Mouse (Mus musculus) telencephalon, adult 2 months (tissue): ENCODE data around the gene Tlk2.

Experiments
- DNase-seq: peaks from one replicate; pipeline ENCODE4 v3.0.0-alpha.2; 2011; ENCODE audit warnings: low read depth, low spot score

Gene Tlk2

GRCm38 (mm10) chr11:105261116-105261515 is 82.5 kb downstream of the Tlk2 start:
- DNase-seq = no peak

- DNase-seq = no peak
These were observed 83.2 kb downstream of the Tlk2 start for GRCm38 (mm10) chr11:105261601-105262351.

- DNase-seq = no peak
These were observed 85.9 kb downstream of the Tlk2 start for GRCm38 (mm10) chr11:105264506-105264905.

GRCm38 (mm10) chr11:105264988-105265387 is 86.4 kb downstream of the Tlk2 start:
- DNase-seq = no peak

GRCm38 (mm10) chr11:105270155-105270554 is 91.5 kb downstream of the Tlk2 start:
- peak; percentile 35 for DNase-seq

DNA sequence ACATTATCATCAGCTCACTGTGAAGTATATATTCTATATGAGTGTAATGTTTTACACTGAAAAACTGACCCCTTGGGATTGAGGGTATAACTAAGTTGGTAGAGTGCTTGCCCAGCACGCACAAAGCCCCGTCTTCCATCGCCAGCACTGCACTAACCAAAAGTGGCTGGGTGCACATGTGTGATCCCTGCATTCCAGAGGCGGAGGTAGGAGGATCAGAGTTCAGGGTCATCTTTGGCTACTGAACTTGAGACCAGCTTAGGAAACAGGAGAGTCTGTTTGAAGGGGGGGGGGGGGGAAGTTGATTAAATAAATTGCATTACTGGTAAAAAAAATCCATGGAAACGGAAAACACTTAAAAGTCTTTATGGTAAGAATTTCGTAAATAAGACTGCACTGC is 101.8 kb downstream of the Tlk2 start:
- no peak for DNase-seq

DNA sequence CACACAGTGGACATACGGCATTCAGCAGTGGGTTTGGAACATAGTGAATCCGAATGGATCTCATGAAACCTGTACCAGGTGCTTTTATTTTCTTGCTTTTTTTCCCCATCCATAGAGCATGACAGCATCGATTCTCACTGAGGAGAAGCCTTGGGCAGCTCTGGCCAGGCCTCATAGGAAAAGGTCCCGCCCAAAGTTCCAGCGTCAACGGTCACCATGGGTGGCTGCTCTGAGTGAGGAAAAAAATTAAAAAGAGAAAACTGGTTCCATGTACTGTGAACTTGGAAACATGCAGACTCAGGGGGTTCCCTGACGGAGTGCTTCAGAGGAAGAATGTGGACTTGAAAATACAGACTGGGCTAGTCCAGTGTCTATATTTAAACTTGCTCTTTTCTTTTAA is 102.7 kb downstream of the Tlk2 start:
- DNase-seq = no peak

DNA sequence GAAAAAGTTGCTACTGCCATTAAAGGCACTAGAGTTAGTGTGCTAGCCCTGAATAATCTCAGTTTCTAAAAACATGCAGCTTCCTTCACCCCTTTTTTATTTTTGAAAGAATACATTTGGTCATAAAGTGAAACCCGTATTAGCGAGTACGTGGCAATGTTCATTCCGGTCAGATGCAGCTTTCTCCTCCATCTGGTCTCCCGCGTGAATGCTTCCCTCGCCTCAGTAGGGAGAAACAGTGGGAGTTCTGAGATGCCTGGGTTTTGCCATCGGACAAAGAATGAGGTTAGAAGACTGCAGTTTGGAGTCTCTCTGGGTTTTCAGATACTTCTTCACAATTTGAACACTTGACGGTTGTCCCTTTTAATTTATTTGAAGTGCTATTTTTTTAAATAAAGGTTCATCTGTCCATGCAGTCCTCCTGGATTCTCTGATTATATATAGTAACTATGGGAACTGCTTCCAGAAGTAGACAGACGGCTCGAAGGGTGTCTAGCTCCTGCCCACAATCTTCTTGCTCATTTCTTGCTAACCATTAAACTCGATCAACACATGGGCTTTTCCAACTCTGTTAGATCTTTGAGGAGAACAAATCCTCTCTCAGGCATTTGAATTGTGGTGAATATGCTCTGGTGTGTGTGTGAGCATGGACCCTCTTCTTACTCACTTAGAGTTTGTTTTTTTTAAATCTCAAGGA is 103.3 kb downstream of the Tlk2 start:
- DNase-seq = peak; percentile 29

DNA sequence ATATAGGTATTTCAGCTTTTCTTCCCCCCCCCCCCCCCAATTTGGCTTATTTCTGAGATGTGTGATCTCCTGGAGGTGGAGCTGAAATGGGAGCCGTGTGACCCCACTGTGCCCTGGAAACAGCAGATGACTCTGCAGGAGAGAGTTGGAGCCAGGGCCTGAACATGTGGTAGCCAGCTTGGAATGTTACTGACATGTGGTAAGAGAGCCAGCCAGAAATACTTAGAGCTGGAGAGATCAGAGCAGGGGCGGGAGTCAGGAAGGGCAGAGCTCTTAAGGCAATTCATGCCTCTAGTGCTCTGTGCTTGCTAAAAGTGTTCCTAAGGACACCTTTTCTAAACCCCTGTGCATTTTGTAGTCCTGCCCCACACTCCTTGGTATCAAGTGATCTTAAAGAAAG is 103.9 kb downstream of the Tlk2 start:
- DNase-seq = no peak

DNA sequence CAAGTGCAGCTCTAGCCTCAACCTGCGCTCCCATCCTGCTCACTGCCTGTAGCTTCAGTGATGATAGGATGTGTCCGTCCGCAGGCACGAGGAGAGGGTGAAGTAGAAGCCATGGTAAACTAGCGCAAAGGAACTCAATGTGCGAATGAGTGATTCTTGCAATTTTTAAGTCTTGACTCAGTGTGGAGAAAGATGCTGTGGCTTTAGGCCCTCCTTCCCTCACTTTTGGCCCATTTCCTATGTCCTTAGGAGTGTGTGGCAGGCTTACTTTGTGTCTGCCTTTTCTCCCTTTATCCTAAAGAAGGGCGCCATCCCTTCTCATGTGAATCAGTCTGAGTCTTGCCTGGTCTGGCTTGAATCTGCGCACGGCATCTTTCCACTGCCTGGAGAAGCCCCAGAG is 104.4 kb downstream of the Tlk2 start:
- no peak for DNase-seq

DNA sequence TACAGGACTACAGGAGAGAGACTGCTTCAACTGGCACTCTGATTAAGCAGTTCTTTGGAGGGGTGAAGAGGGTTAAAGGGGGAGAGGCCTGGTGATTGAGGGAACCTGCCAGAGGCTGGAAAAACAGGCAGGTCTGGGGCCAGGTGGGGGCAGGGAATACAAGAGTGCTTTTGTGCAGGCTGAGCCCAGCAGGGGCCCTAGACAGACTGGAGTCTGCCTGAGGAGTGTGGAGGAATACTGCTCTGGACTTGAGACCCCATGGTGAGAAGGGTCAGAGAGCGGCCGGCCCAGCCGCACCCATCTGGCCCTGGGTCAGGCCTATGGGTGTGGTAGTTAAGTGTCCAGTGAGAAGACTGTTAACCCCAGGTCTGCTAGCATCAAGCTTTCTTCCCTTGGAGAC is 107.1 kb downstream of the Tlk2 start:
- no peak for DNase-seq

DNA sequence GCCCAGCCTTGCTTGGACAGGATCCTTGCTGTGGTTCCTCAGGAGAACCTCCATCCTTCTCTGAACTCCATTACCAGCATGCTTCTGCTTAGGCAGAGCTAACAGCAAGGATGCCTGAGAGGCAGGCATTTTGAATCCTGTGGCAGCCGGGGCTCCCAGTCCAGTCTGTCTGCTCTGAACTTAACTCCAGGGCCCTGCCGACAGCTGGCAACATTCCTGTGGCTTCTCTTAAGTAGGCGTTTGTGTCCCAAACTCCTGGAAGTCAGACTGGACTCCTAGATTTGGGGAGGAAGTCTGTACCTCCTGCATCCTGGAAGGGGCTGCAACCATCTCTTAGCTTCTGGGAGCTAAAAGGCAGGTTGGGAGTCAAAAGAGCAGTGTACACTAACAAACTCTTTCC is 110.8 kb downstream of the Tlk2 start:
- DNase-seq = no peak

DNA sequence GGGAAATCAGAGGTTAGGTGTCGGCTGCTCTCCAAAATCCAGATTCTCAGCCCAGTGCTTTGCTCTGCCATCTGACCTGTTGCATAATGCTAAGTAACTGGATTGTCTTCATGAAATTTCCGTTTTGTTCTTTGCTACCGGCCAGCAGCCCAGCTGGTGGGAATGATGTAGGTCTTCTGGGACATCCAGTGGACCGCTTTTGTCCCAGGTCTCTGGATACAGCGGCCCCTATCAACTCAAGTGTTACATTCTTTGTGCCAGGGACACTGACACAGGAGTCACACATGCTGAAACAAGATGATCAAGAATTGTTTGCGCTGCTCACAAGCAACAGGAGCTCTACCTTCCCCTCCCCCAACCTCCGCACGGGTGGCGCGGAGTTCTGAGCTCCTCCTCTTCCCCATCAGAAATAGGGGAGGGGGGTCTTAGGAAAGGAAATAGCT is 113.1 kb downstream of the Tlk2 start:
- DNase-seq = no peak

DNA sequence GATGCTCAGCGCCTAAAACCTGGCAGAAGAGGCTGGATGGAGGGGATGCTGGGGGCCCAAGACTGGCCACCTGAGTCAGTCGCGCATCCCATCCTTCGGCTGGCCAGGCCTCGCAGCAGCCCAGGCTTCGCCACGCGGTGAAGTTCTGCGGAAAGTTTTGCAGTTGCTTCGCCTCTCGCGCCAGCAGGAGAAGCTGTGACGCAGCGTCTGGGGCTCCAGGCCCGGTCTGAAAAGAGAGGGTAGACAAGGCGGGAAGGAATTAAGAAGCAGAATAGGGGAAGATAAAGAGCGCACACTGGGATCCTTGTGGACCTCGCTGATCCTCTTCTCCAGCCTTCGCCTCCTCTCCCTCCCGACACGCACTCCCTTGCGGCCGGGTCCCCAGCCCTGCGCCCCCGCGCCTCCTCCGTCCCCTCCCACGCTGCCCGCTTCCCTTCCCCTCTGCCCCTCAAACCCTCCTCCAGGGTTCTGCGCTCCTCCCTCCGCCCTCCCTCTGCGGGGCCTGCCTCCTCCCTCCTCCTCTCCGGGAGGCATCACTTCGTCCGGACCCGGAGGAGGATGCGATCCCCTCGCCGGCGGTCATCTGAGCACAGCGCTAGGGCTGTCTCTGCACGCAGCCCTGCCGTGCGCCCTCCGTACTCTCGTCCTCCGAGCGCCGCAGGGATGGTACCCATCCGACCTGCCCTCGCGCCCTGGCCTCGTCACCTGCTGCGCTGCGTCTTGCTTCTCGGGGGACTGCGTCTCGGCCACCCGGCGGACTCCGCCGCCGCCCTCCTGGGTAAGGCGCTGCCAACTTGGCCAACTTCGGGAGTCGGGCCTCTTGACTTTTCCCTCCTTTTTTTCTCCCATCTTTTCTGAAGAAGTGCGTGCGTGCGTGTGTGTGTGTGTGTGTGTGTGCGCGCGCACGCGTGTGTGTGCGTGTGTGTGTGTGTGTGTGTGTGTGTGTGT is 113.8 kb downstream of the Tlk2 start, which contains the start of gene Mrc2:
Gene Mrc2 (plus strand): TSS at position 520 of the 948 bp plus-strand sequence.
- DNase-seq = no peak

GRCm38 (mm10) chr11:105293101-105293581 is 114.5 kb downstream of the Tlk2 start:
- no peak for DNase-seq

GRCm38 (mm10) chr11:105293901-105294494 is 115.4 kb downstream of the Tlk2 start:
- DNase-seq = no peak

DNA sequence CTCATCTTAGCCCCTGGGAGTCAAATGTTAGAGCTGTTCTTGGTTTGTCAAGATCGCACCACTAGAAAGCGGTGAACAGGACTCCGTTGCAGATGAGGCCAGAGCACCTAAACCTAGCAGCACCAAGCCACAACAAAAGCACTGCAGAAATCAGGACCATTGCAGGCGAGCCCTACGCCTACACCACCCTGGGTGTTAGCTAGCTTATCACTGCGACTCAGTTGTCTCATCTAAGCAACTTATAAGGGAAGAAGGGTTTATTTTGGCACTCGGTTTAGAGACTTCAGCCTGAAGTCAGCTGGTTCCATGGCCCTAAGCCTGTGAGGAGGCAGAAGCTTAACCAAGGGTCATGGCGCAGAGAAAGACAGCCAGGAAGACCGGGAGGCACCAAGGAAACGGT is 117.5 kb downstream of the Tlk2 start:
- no peak for DNase-seq

DNA sequence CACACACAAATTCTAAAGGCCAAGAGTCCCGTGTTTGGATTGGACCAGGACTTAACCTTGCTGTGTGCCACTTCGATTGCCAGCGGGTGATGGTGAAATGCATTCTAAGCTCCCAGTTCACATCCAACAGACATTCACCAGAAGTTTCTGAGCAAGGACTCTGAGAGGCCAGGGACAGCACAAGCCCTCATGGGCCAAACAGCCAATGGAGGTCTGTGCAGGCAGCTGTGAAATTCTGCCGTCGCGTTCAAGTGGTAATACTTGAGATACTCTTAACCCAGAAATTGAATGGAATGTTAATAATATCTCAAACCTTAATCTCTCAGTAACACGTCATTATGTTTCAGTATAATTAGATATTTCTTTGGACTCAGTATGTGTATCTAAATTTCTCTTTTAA is 131.6 kb downstream of the Tlk2 start:
- DNase-seq = no peak

- DNase-seq = no peak
These were observed 132.8 kb downstream of the Tlk2 start for GRCm38 (mm10) chr11:105311291-105311975.

DNA sequence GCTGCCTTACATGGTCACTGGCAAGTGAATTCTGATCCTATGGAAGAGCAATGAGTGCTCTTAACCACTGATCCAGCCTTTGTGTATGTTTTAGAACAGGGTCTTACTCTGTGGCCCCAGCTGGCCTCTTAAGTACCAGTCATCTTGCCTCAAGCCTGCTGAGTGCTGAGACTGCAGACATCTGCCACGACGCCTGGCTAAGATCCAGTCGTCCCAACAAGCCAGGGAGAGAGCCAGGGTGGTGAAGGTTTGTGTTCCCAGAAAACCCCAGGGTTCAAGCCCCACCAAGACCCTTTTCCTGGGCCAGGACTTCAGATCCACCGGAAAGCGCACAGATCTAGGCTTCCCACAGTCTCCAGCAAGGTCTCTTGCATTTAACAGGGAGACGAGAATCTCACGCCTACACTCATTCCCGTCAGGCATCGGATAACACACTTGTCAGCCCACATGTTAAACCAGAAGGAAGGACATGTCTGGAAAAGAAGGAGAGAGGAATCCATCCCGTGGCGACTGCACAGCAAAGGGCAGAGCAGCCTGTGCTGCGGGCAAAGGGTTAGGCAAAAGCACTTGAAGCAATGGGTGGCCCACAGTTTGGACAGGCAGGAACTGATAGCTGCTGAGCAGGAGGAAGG is 133.8 kb downstream of the Tlk2 start:
- no peak for DNase-seq
